Mouse (Mus musculus) kidney, embryonic 14.5 days (tissue): ENCODE results near the gene Vmn1r18. TPM values are rescaled to one million over a fixed set of nuclear protein-coding genes. Genes with fewer than 3 reads are reported as not detected.

Source experiments
- polyA plus RNA-seq: library from polyadenylated mRNA; unstranded; fragments of >200 nt; fragmentation: Nextera tagmentation; extraction: Ambion mirVana; gene quantifications from 2 replicates; pipeline ENCODE4 v1.2.1, GENCODE M21; 2014

Vmn1r18 gene
- polyA plus RNA-seq, 1 experiment from 2014 or later: not detected

Other genes with a start within 250 kb of the Vmn1r18 start
- not detected in 2 replicates for gene Vmn1r12, start 238.9 kb downstream of the Vmn1r18 start, polyA plus RNA-seq
- gene Vmn1r13, start 192.5 kb downstream of the Vmn1r18 start, polyA plus RNA-seq: not detected in 2 replicates
- not detected in 2 replicates for gene Vmn1r14, start 164.1 kb downstream of the Vmn1r18 start, polyA plus RNA-seq
- gene Vmn1r15, start 137.8 kb downstream of the Vmn1r18 start, polyA plus RNA-seq: not detected in 2 replicates
- not detected in 2 replicates for gene Vmn1r16, start 66.3 kb downstream of the Vmn1r18 start, polyA plus RNA-seq
- gene Vmn1r17, start 32.1 kb downstream of the Vmn1r18 start, polyA plus RNA-seq: not detected in 2 replicates
- gene Vmn1r19, start 8.0 kb upstream of the Vmn1r18 start, polyA plus RNA-seq: not detected in 2 replicates
- gene Vmn1r20, start 33.1 kb upstream of the Vmn1r18 start, polyA plus RNA-seq: not detected in 2 replicates
- gene Ppm1k, start 139.7 kb upstream of the Vmn1r18 start, polyA plus RNA-seq: 3.4 and 5.0 TPM in 2 replicates
- 3.0 and 3.4 TPM in 2 replicates for gene Herc6, start 185.2 kb upstream of the Vmn1r18 start, polyA plus RNA-seq